ENCODE assay signal across 1 mouse cellular context in genomic region chr19:4049069-4049468, GRCm38 (mm10).
TF ChIP-seq lines count a peak whose summit lies in the region.

No protein-coding gene starts in this region.

TF ChIP-seq in ES-E14, 5 proteins besides CTCF, POLR2A, EP300 and RAD21:
- TF ChIP-seq ZNF384 (IDR thresholded peaks at IDR 0.05; ENCODE audit: low read depth, low read length): 0 out of 2 replicates have a peak, but pooled peaks have one; percentile 7
TF ChIP-seq in ES-E14: peak in this region for 1; not testable (repeated sequence) for 4.
